Mouse (Mus musculus) forebrain, embryonic 15.5 days (tissue): ENCODE results near the gene Cacng6. TPM values are rescaled to one million over a fixed set of nuclear protein-coding genes. Genes with fewer than 3 reads are reported as not detected.

Source experiments
- ATAC-seq: fragments of 200-750 bp; cut with Nextera tagmentation; replicated peaks from 2 replicates; pipeline ENCODE4 v1.8.0; 2017; ENCODE audit warnings: mild to moderate bottlenecking, moderate TSS enrichment, moderate library complexity
- H3K27ac ChIP-seq: fragments of 300-500 bp; sonication (generic); replicated peaks from 2 replicates; pipeline ENCODE4 v1.5.1; 2015; ENCODE audit warnings: mild to moderate bottlenecking, inconsistent platforms
- H3K27me3 ChIP-seq: fragments of 300-500 bp; sonication (generic); 2 replicates; pipeline ENCODE4 v1.6.1; 2015; ENCODE audit warnings: inconsistent platforms
- H3K36me3 ChIP-seq: fragments of 300-500 bp; sonication (generic); 2 replicates; pipeline ENCODE4 v1.6.1; 2015; ENCODE audit warnings: mild to moderate bottlenecking, inconsistent platforms
- H3K4me1 ChIP-seq: fragments of 300-500 bp; sonication (generic); 2 replicates; pipeline ENCODE4 v1.6.1; 2015; ENCODE audit warnings: inconsistent platforms
- H3K4me2 ChIP-seq: fragments of 300-500 bp; sonication (generic); replicated peaks from 2 replicates; pipeline ENCODE4 v1.6.1; 2015; ENCODE audit warnings: mild to moderate bottlenecking, inconsistent platforms
- H3K4me3 ChIP-seq: fragments of 300-500 bp; sonication (generic); 2 replicates; pipeline ENCODE4 v1.5.1; 2015; ENCODE audit warnings: mild to moderate bottlenecking, inconsistent platforms
- H3K9ac ChIP-seq: fragments of 300-500 bp; sonication (generic); replicated peaks from 2 replicates; pipeline ENCODE4 v1.6.1; 2015; ENCODE audit warnings: mild to moderate bottlenecking, inconsistent platforms
- H3K9me3 ChIP-seq: fragments of 300-500 bp; sonication (generic); 2 replicates; pipeline ENCODE4 v1.6.1; 2016; ENCODE audit warnings: inconsistent platforms
- WGBS: fragments of 180-500 bp; shearing (Covaris S2); methylation state at CpG from one replicate; pipeline ENCODE4 v1.1.7; 2015; ENCODE audit warnings: mixed read lengths; 5-methylcytosine and 5-hydroxymethylcytosine counted together
- microRNA-seq: library from miRNA; unstranded; fragments of <30 nt; microRNA quantifications from one replicate; pipeline ENCODE4, GENCODE M21; 2016
- polyA plus RNA-seq: library from polyadenylated mRNA; unstranded; fragments of >200 nt; fragmentation: Nextera tagmentation; extraction: Ambion mirVana; gene quantifications from 2 replicates; pipeline ENCODE4 v1.2.1, GENCODE M21; 2015

Cacng6 gene
- polyA plus RNA-seq, 1 experiment from 2014 or later: 0.08 TPM

GRCm38 (mm10) chr7:3474291-3475080 lies 50.5 kb downstream of the Cacng6 start:
- no peaks in the 10 kb centered on the region for H3K4me1 ChIP-seq
- H3K4me2 ChIP-seq: 0 out of 2 replicates have a peak overlapping the region, but pooled peaks have one; percentile 4
- H3K36me3 ChIP-seq: no peaks in the 10 kb centered on the region
- no peak overlapping the region for H3K9ac ChIP-seq
- 6% methylated on average over 19 of the region's 19 CpGs for WGBS
- H3K4me3 ChIP-seq: no peak overlapping the region
- ATAC-seq: no peak
- H3K9me3 ChIP-seq: no peaks in the 10 kb centered on the region
- no peaks in the 10 kb centered on the region for H3K27me3 ChIP-seq
- no peak overlapping the region for H3K27ac ChIP-seq

DNA sequence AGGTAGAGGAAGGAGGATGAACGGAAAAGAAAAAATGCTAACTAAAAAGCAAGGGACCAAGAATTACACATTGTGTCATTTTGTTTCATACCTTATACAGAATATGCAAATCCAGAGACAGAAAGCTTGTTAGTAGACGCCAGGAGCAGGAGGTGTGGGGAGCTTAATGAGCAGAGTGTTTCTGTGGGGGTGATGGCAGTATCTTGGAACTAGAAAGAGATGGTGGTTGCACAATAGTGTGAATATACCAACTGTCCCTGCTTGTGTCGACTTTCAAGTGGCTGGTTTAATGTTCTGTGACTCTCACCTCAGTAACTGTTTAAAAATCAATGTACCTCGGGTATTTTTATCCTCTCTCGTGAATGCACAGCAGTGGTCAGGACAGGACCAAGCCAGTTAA lies 52.7 kb downstream of the Cacng6 start:
- no peak for ATAC-seq
- 60% methylated on average over 5 of the region's 5 CpGs for WGBS
- no peak overlapping the region for H3K27ac ChIP-seq
- H3K4me1 ChIP-seq: no peaks in the 10 kb centered on the region
- no peak overlapping the region for H3K9ac ChIP-seq
- H3K4me2 ChIP-seq: no peak overlapping the region
- H3K27me3 ChIP-seq: no peaks in the 10 kb centered on the region
- H3K36me3 ChIP-seq: no peaks in the 10 kb centered on the region
- no peaks in the 10 kb centered on the region for H3K9me3 ChIP-seq
- H3K4me3 ChIP-seq: no peak overlapping the region

GRCm38 (mm10) chr7:3481948-3482608 lies 58.1 kb downstream of the Cacng6 start:
- no peaks in the 10 kb centered on the region for H3K27me3 ChIP-seq
- 87% methylated on average over 6 of the region's 6 CpGs for WGBS
- no peak overlapping the region for H3K4me3 ChIP-seq
- no peak overlapping the region for H3K9ac ChIP-seq
- no peak overlapping the region for H3K4me2 ChIP-seq
- H3K4me1 ChIP-seq: no peaks in the 10 kb centered on the region
- no peak overlapping the region for H3K27ac ChIP-seq
- no peaks in the 10 kb centered on the region for H3K36me3 ChIP-seq
- H3K9me3 ChIP-seq: no peaks in the 10 kb centered on the region
- ATAC-seq: no peak

Small RNA genes within 50 kb of the gene (microRNA-seq; reads per million reads assigned to microRNA genes)
- gene Gm23450: 48.3 reads per million, percentile 44 among the genes with 10 or more reads in this experiment

Other genes with a start within 250 kb of the Cacng6 start
- gene Nlrp12, start 174.5 kb upstream of the Cacng6 start, polyA plus RNA-seq: not detected in 2 replicates
- gene Myadm, start 135.1 kb upstream of the Cacng6 start, polyA plus RNA-seq: 19.6 and 21.4 TPM in 2 replicates
- 1.5 and 2.0 TPM in 2 replicates for gene Prkcg, start 135.0 kb upstream of the Cacng6 start, polyA plus RNA-seq
- gene Cacng7, start 91.2 kb upstream of the Cacng6 start, polyA plus RNA-seq: 3.4 and 4.5 TPM in 2 replicates
- gene Cacng8, start 33.5 kb upstream of the Cacng6 start, polyA plus RNA-seq: 12.5 and 16.4 TPM in 2 replicates
- gene Tarm1, start 78.4 kb downstream of the Cacng6 start, polyA plus RNA-seq: not detected in 2 replicates
- gene Oscar, start 192.0 kb downstream of the Cacng6 start, polyA plus RNA-seq: 0.31 and 0.40 TPM in 2 replicates
- gene Ndufa3, start 193.2 kb downstream of the Cacng6 start, polyA plus RNA-seq: 378 and 431 TPM in 2 replicates
- 33.8 and 37.4 TPM in 2 replicates for gene Tfpt, start 205.7 kb downstream of the Cacng6 start, polyA plus RNA-seq
- gene Prpf31, start 205.8 kb downstream of the Cacng6 start, polyA plus RNA-seq: 108 TPM in 2 replicates
- gene Cnot3, start 221.1 kb downstream of the Cacng6 start, polyA plus RNA-seq: 49.5 and 51.7 TPM in 2 replicates
- 15.7 and 16.5 TPM in 2 replicates for gene Leng1, start 241.6 kb downstream of the Cacng6 start, polyA plus RNA-seq